Mouse (Mus musculus) erythroblast, adult 5-6 weeks (primary cell): ENCODE results near the gene Gucy2g. TPM values are rescaled to one million over a fixed set of nuclear protein-coding genes. Genes with fewer than 3 reads are reported as not detected.
A peak's percentile ranks its signal among the peaks of the same experiment; 100 is the strongest.

Source experiments
- ATAC-seq: replicated peaks from 2 replicates; pipeline ENCODE4 v1.8.0; 2016; ENCODE audit warnings: moderate number of reproducible peaks, mild to moderate bottlenecking, moderate TSS enrichment, inconsistent platforms; ENCODE audit not compliant: poor library complexity, low FRiP score, severe bottlenecking
- total RNA-seq, 2 experiments: library from RNA; stranded (forward) in 1 of 2; stranded (reverse) in 1 of 2; fragments of 150-400 nt in 1 of 2; fragments of 200-764, 138-1000 nt in 1 of 2; gene quantifications; 2 replicates each; pipeline versions ENCODE4 v1.2.3 to v1.2.4; 2015 to 2017; ENCODE audit warnings: low replicate concordance in 2 of 2

Gene Gucy2g
- 0.58 TPM in 1 of 2 replicates, not detected in the other for total RNA-seq (2015; ENCODE audit: low replicate concordance)
- not detected in 2 replicates for total RNA-seq (2017; ENCODE audit: low replicate concordance)

GRCm38 (mm10) chr19:55241186-55241645, at the start of gene Gucy2g:
Gene Gucy2g, minus strand, starts transcription at chr19:55241236.
- no peak for ATAC-seq

GRCm38 (mm10) chr19:55288974-55289373, 47.9 kb upstream of the Gucy2g start:
- ATAC-seq: 0 out of 2 replicates have a peak, but pooled peaks have one; percentile 54

- no peak for ATAC-seq
Measured at GRCm38 (mm10) chr19:55286034-55286433, 45.0 kb upstream of the Gucy2g start.

GRCm38 (mm10) chr19:55284093-55284492, 43.1 kb upstream of the Gucy2g start:
- peak; percentile 93 for ATAC-seq

GRCm38 (mm10) chr19:55276770-55277169, 35.7 kb upstream of the Gucy2g start:
- no peak for ATAC-seq

GRCm38 (mm10) chr19:55276100-55276499, 35.1 kb upstream of the Gucy2g start:
- no peak for ATAC-seq

- ATAC-seq: peak; percentile 69
Measured at GRCm38 (mm10) chr19:55273340-55273739, 32.3 kb upstream of the Gucy2g start.

- ATAC-seq: no peak
Measured at GRCm38 (mm10) chr19:55271448-55271847, 30.4 kb upstream of the Gucy2g start.

GRCm38 (mm10) chr19:55269051-55269450, 28.0 kb upstream of the Gucy2g start:
- no peak for ATAC-seq

- ATAC-seq: no peak
Measured at GRCm38 (mm10) chr19:55268150-55268549, 27.1 kb upstream of the Gucy2g start.

- no peak for ATAC-seq
Measured at GRCm38 (mm10) chr19:55266786-55267185, 25.8 kb upstream of the Gucy2g start.

GRCm38 (mm10) chr19:55265269-55265668, 24.2 kb upstream of the Gucy2g start:
- ATAC-seq: no peak

GRCm38 (mm10) chr19:55260389-55261184, 19.6 kb upstream of the Gucy2g start:
- no peak for ATAC-seq

GRCm38 (mm10) chr19:55258514-55258913, 17.5 kb upstream of the Gucy2g start:
- ATAC-seq: no peak

GRCm38 (mm10) chr19:55257656-55258375, 16.8 kb upstream of the Gucy2g start:
- no peak for ATAC-seq

GRCm38 (mm10) chr19:55256156-55256555, 15.1 kb upstream of the Gucy2g start:
- no peak for ATAC-seq

GRCm38 (mm10) chr19:55254513-55255016, 13.5 kb upstream of the Gucy2g start:
- ATAC-seq: no peak

GRCm38 (mm10) chr19:55253570-55254441, 12.8 kb upstream of the Gucy2g start:
- peak; percentile 80 for ATAC-seq

GRCm38 (mm10) chr19:55253239-55253569, 12.2 kb upstream of the Gucy2g start:
- ATAC-seq: peak; percentile 57
